Mouse (Mus musculus): ENCODE results near the gene Mrpl38.

Gene Mrpl38

DNA sequence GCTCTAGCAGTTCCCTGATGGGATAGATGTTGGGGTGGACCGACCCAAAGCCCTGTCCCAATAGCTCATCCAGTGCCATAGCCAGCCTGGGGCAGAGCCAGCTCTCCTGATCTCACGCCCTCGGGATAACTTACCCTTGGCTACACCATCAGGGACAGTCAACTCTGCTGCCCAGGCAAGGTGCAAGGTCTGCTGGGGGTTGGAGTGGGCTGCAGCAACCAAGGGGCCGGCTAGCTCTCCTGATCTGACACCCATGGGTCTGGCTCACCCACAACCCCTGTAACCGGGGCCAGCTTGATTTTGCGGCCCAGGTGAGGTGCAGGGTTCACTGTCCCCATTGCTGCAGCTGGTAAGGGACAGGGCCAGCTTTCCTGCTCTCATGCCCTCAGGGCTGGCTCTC, 47.1 kb downstream of the Mrpl38 start:
- no peak for DNase-seq (ENCODE audit: low spot score)

DNA sequence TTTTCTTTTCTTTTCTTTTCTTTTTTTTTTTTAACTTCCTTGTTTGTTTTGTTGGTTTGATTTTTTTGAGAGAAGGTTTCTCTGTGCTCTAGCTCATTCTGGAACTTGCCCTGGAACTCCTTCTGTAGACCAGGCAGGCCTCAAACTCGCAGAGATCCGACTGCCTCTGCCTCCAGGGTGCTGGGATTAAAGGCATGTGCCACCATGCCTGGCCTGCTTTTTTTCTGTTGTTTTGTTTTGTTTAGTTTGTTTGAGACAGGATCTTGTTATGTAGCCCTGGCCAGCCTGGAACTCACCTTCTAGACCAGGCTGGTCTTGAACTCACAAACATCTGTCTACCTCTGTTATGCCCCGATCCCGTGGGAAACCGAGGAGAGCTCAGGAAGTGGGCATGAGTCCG, 49.1 kb downstream of the Mrpl38 start:
- DNase-seq (ENCODE audit: low spot score): no peak

DNA sequence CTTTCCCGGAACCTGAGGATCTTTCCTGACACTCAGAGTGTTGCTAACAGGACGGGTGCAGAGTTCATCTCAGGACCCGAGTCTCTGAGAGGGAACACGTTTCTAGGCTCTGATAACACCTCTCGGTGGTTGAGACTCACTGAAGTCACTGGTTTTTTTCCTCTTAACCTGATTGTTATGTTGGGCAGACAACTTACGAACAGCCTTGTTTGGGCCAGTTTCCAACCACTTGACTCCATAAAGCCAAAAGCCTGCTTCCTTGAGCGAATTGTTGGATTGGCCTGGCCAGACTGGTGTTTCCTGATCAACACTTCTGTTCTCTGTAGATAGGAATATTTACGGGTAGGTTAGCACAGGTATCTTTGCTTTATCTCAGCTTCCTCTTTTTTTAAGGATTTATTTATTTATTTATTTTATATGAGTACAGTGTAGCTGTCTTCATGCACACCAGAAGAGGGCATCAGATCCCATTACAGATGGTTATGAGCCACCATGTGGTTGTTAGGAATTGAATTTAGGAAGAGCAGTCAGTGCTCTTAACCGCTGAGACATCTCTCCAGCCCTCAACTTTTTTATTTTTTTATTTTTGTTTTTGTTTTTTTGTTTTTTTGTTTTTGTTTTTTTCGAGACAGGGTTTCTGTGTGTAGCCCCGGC, 49.8 kb downstream of the Mrpl38 start:
- no peak for DNase-seq (ENCODE audit: low spot score)

DNA sequence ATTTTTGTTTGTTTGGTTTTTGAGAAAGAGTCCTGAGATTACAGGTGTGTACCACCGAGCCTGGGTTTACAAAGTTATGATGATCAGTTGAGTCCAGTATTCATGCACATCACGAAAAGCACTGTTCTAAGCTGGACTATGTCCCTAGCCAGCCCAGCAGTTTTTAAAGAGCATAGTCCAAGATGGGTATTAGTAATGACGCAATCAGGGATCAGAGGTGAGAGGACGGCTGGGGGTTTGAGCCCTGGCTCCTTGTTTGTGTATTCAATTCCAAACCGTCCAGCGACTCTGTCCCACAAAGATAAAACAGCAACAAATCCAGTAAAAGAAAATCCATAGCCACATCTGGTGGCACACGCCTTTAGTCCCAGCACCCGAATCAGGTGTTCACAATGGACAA, 50.5 kb downstream of the Mrpl38 start:
- no peak for DNase-seq (ENCODE audit: low spot score)

DNA sequence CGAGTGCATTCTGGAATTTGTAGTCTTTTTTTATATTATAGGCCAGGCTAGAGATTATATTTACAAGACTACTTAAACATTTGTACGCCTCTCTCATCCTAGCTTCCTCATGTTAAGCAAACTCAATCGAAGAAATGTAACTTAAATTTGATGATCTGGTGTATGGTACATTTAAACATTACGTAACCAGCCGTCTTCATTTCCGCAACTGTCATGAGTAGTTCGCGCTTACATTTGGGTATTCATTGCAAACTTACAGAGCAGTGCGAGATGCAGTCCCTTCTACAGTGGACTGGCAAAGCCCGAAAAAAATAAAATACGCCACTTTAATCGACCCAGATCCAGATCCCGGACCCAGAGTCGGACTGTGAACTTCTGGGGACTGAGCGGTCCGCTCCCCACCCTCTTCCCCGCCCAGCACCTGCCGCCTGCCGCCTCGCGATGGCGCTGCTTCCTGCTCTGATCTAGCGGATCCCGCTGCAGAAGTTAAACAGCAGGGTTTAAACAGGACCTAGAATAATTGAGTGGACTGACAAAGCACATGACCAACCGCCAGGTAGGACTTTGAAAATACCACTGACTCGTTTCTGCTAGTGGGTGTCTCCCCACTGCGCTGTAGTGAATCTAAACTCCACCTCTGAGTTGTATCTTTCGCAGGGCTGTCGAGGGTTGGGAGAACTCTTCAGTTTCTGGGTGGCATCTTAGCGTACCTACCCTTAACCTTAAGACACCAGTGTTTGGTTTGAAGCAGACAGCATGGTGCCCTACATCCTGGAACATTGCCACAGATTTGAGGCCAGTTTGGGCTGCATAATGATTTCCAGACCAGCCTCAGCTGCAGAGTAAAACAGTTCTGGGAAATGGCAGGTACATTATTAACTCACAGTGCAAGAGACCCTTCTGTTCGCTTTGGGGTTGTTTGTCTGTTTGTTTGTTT, 51.2 kb downstream of the Mrpl38 start:
- peak; percentile 90 for DNase-seq (ENCODE audit: low spot score)

DNA sequence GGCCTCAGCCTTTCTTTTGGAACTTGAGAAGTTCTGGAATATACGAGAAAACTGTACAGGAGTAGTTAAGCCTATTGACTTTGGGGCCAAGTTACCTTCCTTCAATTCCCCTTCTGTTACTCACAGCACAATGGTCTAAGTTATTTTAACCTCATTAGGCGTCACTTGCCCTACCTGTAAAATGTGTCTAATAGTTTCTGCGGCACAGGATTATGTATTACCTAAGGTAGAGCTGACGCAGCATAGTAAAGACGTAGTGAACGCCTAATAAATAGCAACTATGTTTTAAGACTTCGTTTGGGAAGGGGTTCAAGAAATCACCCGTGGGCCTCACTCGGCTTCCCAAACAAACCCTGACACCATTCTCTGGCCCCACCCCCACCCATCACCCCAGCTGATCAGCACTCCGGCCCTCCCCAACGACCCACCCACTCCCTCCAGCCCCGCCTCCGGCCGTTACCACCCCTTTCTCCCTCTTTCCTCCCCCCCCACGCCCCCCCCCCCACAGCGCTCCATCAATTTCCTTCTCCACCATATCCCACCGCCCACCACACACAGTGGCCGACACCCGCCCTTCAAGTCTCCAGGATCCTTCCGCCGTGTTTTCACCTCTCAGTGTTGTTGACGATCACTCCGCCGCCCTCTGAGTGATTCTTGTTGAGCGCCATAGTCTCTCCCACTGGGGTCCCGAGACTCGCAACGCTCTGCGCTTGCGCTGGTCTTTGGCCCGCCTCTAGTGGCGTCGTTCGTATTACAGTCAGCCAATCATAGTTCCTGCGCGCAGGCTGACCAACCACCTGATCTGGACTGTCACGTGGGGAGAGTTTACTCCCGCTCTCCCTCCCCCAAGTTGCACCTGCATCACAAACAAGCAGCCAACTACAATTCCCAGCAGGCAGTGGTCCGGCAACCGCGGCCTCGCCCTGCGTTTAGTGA, 52.1 kb downstream of the Mrpl38 start, which contains the start of gene Wbp2:
Gene Wbp2, minus strand, starts transcription at position 738 of the 936 bp plus-strand sequence.
- peak; percentile 96 for DNase-seq (ENCODE audit: low spot score)

DNA sequence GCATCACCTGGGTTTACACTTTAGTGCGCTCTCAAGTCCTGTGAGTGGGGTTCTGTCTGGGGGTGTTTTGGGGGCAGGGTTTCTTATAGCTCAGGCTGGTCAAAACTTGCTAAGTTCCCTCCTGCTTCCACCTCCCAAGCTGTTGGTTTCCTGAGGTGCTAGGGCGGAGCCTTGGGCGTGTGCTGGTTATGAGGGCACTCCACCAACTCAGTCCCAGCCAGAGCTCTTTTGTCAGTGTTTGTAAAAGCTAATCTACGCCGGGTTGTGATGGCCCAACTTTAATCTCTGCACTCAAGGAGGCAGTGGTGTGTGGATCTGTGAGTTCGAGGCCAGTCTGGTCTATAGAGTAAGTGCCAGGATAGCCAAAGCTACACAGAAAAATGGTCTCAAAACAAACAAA, 54.5 kb downstream of the Mrpl38 start:
- DNase-seq (ENCODE audit: low spot score): no peak

DNA sequence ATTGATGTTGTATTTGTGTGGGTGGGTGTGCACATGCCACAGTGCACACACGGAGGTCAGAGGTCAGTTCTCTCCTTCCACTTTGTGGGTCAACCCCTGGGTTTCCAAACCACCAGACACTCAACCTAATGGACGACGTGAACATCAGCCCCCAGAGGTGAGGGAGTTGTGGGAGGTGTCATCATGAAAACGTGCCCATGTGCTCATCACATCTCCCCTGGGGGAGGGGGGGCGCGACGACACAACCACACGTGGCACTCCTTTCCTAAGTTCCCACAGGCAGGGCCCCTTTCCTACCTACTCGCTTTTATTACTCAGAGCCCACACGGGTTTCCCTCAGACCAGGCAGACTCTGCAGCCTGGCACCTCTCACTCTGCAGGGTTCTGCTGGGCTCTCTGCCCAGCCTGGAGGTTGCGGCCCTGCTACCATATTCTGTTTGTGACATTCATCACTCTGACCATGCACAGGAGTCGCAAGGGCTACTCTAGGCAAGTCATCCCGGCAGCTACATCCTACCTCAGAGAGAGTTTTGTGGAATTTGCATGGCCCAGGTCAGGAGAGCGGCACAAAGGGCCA, 55.5 kb downstream of the Mrpl38 start:
- no peak for DNase-seq (ENCODE audit: low spot score)
